Mouse (Mus musculus) erythroblast, embryonic 14.5 days (primary cell): ENCODE data around the gene Slc6a19.

Experiments used
- GATA1 ChIP-seq: IDR thresholded peaks from 2 replicates; pipeline ENCODE4 v1.6.1; 2012; ENCODE audit warnings: low read length, inconsistent platforms, mixed read lengths
- TAL1 ChIP-seq: IDR thresholded peaks from 3 replicates; pipeline ENCODE4 v1.6.1; 2012; ENCODE audit warnings: low read length, inconsistent platforms, mixed read lengths

- TF ChIP-seq GATA1 (no peak), TAL1 (no peak)
Observed at GRCm38 (mm10) chr13:73637826-73638225, 66.8 kb downstream of the Slc6a19 start.
